Comparison of ENCODE assay signal across 16 mouse cellular contexts in the genomic region with DNA sequence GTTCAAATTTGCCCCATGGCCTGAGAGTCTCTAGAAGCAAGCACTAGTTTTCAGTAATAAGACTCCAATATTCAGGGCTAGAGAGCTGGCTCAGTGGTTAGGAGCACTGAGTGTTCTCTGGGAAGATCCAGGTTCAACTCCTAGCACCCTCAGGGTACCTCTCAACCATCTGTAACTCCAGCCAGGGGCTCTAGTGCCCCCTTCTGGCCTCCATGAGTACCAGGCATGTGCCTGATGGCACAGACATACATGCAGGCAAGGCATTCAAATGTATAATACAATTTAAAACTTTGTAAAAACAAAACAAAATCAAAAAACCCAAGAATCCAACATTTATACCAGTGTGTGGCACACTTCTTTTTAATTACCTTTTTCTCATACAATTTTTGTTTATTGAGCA.
DNase-seq lines count a peak whose midpoint lies in the region; ATAC-seq and TF ChIP-seq lines count a peak whose summit lies in the region.
"Had no signal": no experiment of that assay in that cellular context is flagged by ENCODE, and none has a peak within 500 bp of the region (broad histone marks: within the 10 kb centered on the region; RNA-seq: fewer than 3 reads in every experiment).

No protein-coding gene starts in this region.

- peak overlapping the region; percentile 99; the same call in 1 of the 2 replicates for H3K27ac ChIP-seq in heart, embryonic 12.5 days (ENCODE audit: poor library complexity, severe bottlenecking)
- no peak overlapping the region for H3K27ac ChIP-seq in liver, adult 2 months (replicated peaks; ENCODE audit: insufficient read depth, low read depth, low read length)
- H3K27ac ChIP-seq in liver, embryonic 12.5 days, result no peak overlapping the region
- H3K27ac ChIP-seq in ES-Bruce4 (ENCODE audit: insufficient read depth, low read length), result no peak overlapping the region
- H3K27ac ChIP-seq in cortical plate, adult 2 months (ENCODE audit: insufficient read depth, low read length), result no peak overlapping the region
- H3K27ac ChIP-seq: embryonic facial prominence, embryonic 15.5 days; forebrain, embryonic 13.5 days; hindbrain, embryonic 12.5 days; macrophage had no signal

- intact Hi-C loops in heart, postnatal 14 days (cut with DNase I), result no loop called here

- H3K79me2 ChIP-seq in liver, adult 2 months (ENCODE audit: control insufficient read depth, insufficient read depth, low read length), result no peaks in the 10 kb centered on the region; the same call in 1 of the 2 replicates

- peak; percentile 74 for TF ChIP-seq CTCF in liver, adult 2 months (IDR thresholded peaks at IDR 0.05; ENCODE audit: low read depth, low read length)
- TF ChIP-seq CTCF in ES-Bruce4 (IDR thresholded peaks at IDR 0.05; ENCODE audit: low read depth, low read length), result peak; percentile 51
- TF ChIP-seq CTCF in cortical plate, adult 2 months (IDR thresholded peaks at IDR 0.05; ENCODE audit: extremely low read depth, insufficient read depth, low read length), result 0 out of 2 replicates have a peak, but pooled peaks have one; percentile 22

- H3K4me1 ChIP-seq in heart, embryonic 12.5 days (replicated peaks), result peaks cover 78% of the 10 kb centered on the region
- H3K4me1 ChIP-seq in liver, adult 2 months (ENCODE audit: control insufficient read depth, insufficient read depth, low read length), result peaks cover 15% of the 10 kb centered on the region; the same call in 1 of the 2 replicates
- peaks cover 14% of the 10 kb centered on the region for H3K4me1 ChIP-seq in liver, embryonic 12.5 days
- H3K4me1 ChIP-seq in ES-Bruce4 (ENCODE audit: control insufficient read depth, insufficient read depth, low read length), result no peaks in the 10 kb centered on the region
- peaks cover 13% of the 10 kb centered on the region for H3K4me1 ChIP-seq in cortical plate, adult 2 months (ENCODE audit: control insufficient read depth, insufficient read depth, low read length)

- no peak for TF ChIP-seq EP300 in ES-Bruce4 (IDR thresholded peaks at IDR 0.05; ENCODE audit: insufficient read depth, low read depth, low read length)

- no peak for ATAC-seq in heart, embryonic 12.5 days (ENCODE audit: insufficient number of reproducible peaks, low FRiP score)
- no peak for ATAC-seq in liver, embryonic 12.5 days
- ATAC-seq: activated CD4-positive, CD25-positive, alpha-beta regulatory T cell, adult 4 months; forebrain, embryonic 13.5 days had no signal

- H3K4me3 ChIP-seq in heart, embryonic 12.5 days, result no peak overlapping the region
- no peak overlapping the region for H3K4me3 ChIP-seq in liver, adult 2 months (ENCODE audit: insufficient read depth, low read depth, low read length)
- H3K4me3 ChIP-seq in liver, embryonic 12.5 days, result no peak overlapping the region
- H3K4me3 ChIP-seq in ES-Bruce4 (ENCODE audit: low read depth, low read length), result no peak overlapping the region
- H3K4me3 ChIP-seq in cortical plate, adult 2 months (ENCODE audit: insufficient read depth, low read length), result no peak overlapping the region
- H3K4me3 ChIP-seq: embryonic facial prominence, embryonic 15.5 days; forebrain, embryonic 13.5 days; hindbrain, embryonic 12.5 days had no signal

- H3K36me3 ChIP-seq in heart, embryonic 12.5 days, result peaks cover 52% of the 10 kb centered on the region
- H3K36me3 ChIP-seq in liver, adult 2 months (ENCODE audit: control insufficient read depth, insufficient read depth, low read length), result peaks cover 4% of the 10 kb centered on the region; the same call in 1 of the 2 replicates
- H3K36me3 ChIP-seq in liver, embryonic 12.5 days, result no peaks in the 10 kb centered on the region
- no peaks in the 10 kb centered on the region for H3K36me3 ChIP-seq in ES-Bruce4 (ENCODE audit: control insufficient read depth, insufficient read depth, low read length, poor library complexity, severe bottlenecking)
- H3K36me3 ChIP-seq: embryonic facial prominence, embryonic 15.5 days; hindbrain, embryonic 12.5 days had no signal

- H3K27me3 ChIP-seq in heart, embryonic 12.5 days (replicated peaks), result no peaks in the 10 kb centered on the region
- H3K27me3 ChIP-seq in liver, adult 2 months (ENCODE audit: control insufficient read depth, insufficient read depth, low read length), result no peaks in the 10 kb centered on the region
- no peaks in the 10 kb centered on the region for H3K27me3 ChIP-seq in liver, embryonic 12.5 days (replicated peaks)
- H3K27me3 ChIP-seq in ES-Bruce4 (ENCODE audit: control insufficient read depth, insufficient read depth, low read length, poor library complexity, severe bottlenecking), result no peaks in the 10 kb centered on the region
- H3K27me3 ChIP-seq: embryonic facial prominence, embryonic 15.5 days; forebrain, embryonic 13.5 days; hindbrain, embryonic 12.5 days had no signal

- no peak for DNase-seq in heart, postnatal 14 days
- no peak for DNase-seq in liver, adult 2 months (ENCODE audit: extremely low read depth, low read depth, low spot score)
- no peak for DNase-seq in spleen, postnatal 14 days (ENCODE audit: low spot score in 2 of 2)
- no peak for DNase-seq in left cerebral cortex, adult 8-10 months (ENCODE audit: low spot score in 2 of 2)
- DNase-seq: cerebellum, adult 11 months; kidney, adult 11 months; midbrain, embryonic 14.5 days had no signal

- no peak overlapping the region for H3K4me2 ChIP-seq in heart, embryonic 12.5 days
- H3K4me2 ChIP-seq in liver, embryonic 12.5 days, result no peak overlapping the region
- H3K4me2 ChIP-seq: embryonic facial prominence, embryonic 15.5 days; forebrain, embryonic 13.5 days; hindbrain, embryonic 12.5 days had no signal

- TF ChIP-seq POLR2A in liver, adult 2 months (IDR thresholded peaks at IDR 0.05; ENCODE audit: extremely low read depth, insufficient read depth, low read length), result no peak
- no peak for TF ChIP-seq POLR2A in ES-Bruce4 (IDR thresholded peaks at IDR 0.05; ENCODE audit: insufficient read depth, low read length)
- TF ChIP-seq POLR2A in cortical plate, adult 2 months (IDR thresholded peaks at IDR 0.05; ENCODE audit: extremely low read depth, insufficient read depth, low read length), result no peak

- H3K9ac ChIP-seq in heart, embryonic 12.5 days, result no peak overlapping the region
- H3K9ac ChIP-seq in liver, adult 2 months (ENCODE audit: low read depth, low read length), result no peak overlapping the region
- no peak overlapping the region for H3K9ac ChIP-seq in liver, embryonic 12.5 days
- no peak overlapping the region for H3K9ac ChIP-seq in ES-Bruce4 (ENCODE audit: low read depth, poor library complexity, severe bottlenecking)
- H3K9ac ChIP-seq: embryonic facial prominence, embryonic 15.5 days; forebrain, embryonic 13.5 days; hindbrain, embryonic 12.5 days had no signal

- no peaks in the 10 kb centered on the region for H3K9me3 ChIP-seq in heart, embryonic 12.5 days (replicated peaks)
- H3K9me3 ChIP-seq in liver, embryonic 12.5 days (replicated peaks), result no peaks in the 10 kb centered on the region
- H3K9me3 ChIP-seq in ES-Bruce4 (replicated peaks; ENCODE audit: control insufficient read depth, insufficient read depth, low read length, poor library complexity, severe bottlenecking), result no peaks in the 10 kb centered on the region
- H3K9me3 ChIP-seq: embryonic facial prominence, embryonic 15.5 days; forebrain, embryonic 13.5 days; hindbrain, embryonic 12.5 days had no signal

Comparison
In these comparisons a context has a peak if more than half of its experiments do, and no peak if none do; other contexts are left out.
1. CTCF ChIP-seq: peak in every context shown above with its lines; median percentile 74 in liver, adult 2 months; 51 in ES-Bruce4; 22 in cortical plate, adult 2 months.